Mouse (Mus musculus): ENCODE results near the gene Gpr35. TPM values are rescaled to one million over a fixed set of nuclear protein-coding genes. Genes with fewer than 3 reads are reported as not detected.

Gpr35 gene
- polyA plus RNA-seq, 1 experiment from 2014 or later: 4.1 TPM

GRCm38 (mm10) chr1:92907632-92908360, 42.9 kb upstream of the Gpr35 start:
- WGBS: 35% methylated on average over 20 of the region's 20 CpGs
- peak overlapping the region; percentile 81 for H3K4me2 ChIP-seq (replicated peaks; ENCODE audit: low read depth)

GRCm38 (mm10) chr1:92908664-92909063, 42.0 kb upstream of the Gpr35 start:
- no peak overlapping the region for H3K27ac ChIP-seq (replicated peaks)
- H3K36me3 ChIP-seq (ENCODE audit: control insufficient read depth, insufficient read depth, low read length): no peaks in the 10 kb centered on the region
- H3K9me3 ChIP-seq (ENCODE audit: control insufficient read depth, low read length): no peaks in the 10 kb centered on the region
- H3K4me3 ChIP-seq (ENCODE audit: low read depth, low read length): no peak overlapping the region
- no peak for ATAC-seq (ENCODE audit: low FRiP score, low TSS enrichment)
- H3K4me2 ChIP-seq (replicated peaks; ENCODE audit: low read depth): no peak overlapping the region
- WGBS: 96% methylated on average over 3 of the region's 3 CpGs
- DNase-seq (ENCODE audit: low spot score): no peak
- peaks cover 12% of the 10 kb centered on the region for H3K4me1 ChIP-seq (replicated peaks; ENCODE audit: control insufficient read depth, insufficient read depth)
- H3K9ac ChIP-seq (ENCODE audit: low read length): no peak overlapping the region
- H3K27me3 ChIP-seq (ENCODE audit: control insufficient read depth, insufficient read depth, low read length): no peaks in the 10 kb centered on the region
- TF ChIP-seq EP300 (optimal IDR thresholded peaks at IDR 0.05): no peak
- no peak for TF ChIP-seq CTCF (IDR thresholded peaks at IDR 0.05; ENCODE audit: low read depth)

More at GRCm38 (mm10) chr1:92907632-92908360, 42.9 kb upstream of the Gpr35 start:
- TF ChIP-seq CTCF (IDR thresholded peaks at IDR 0.05; ENCODE audit: low read depth) (no peak), EP300 (optimal IDR thresholded peaks at IDR 0.05) (no peak)
- no peaks in the 10 kb centered on the region for H3K27me3 ChIP-seq (ENCODE audit: control insufficient read depth, insufficient read depth, low read length)
- no peaks in the 10 kb centered on the region for H3K9me3 ChIP-seq (ENCODE audit: control insufficient read depth, low read length)
- H3K27ac ChIP-seq (replicated peaks): peak overlapping the region; percentile 94
- H3K9ac ChIP-seq (ENCODE audit: low read length): peak overlapping the region; percentile 78; the same call in 1 of the 2 replicates
- H3K4me1 ChIP-seq (replicated peaks; ENCODE audit: control insufficient read depth, insufficient read depth): peaks cover 15% of the 10 kb centered on the region
- DNase-seq (ENCODE audit: low spot score) (no peak), ATAC-seq (ENCODE audit: low FRiP score, low TSS enrichment) (no peak)
- H3K36me3 ChIP-seq (ENCODE audit: control insufficient read depth, insufficient read depth, low read length): no peaks in the 10 kb centered on the region
- H3K4me3 ChIP-seq (ENCODE audit: low read depth, low read length): peak overlapping the region; percentile 84

GRCm38 (mm10) chr1:92909068-92909467, 41.6 kb upstream of the Gpr35 start:
- no peak overlapping the region for H3K4me3 ChIP-seq (ENCODE audit: low read depth, low read length)
- no peaks in the 10 kb centered on the region for H3K27me3 ChIP-seq (ENCODE audit: control insufficient read depth, insufficient read depth, low read length)
- no peak overlapping the region for H3K9ac ChIP-seq (ENCODE audit: low read length)
- H3K4me2 ChIP-seq (replicated peaks; ENCODE audit: low read depth): no peak overlapping the region
- no peaks in the 10 kb centered on the region for H3K9me3 ChIP-seq (ENCODE audit: control insufficient read depth, low read length)
- DNase-seq (ENCODE audit: low spot score) (no peak), ATAC-seq (ENCODE audit: low FRiP score, low TSS enrichment) (no peak)
- 68% methylated on average over 4 of the region's 4 CpGs for WGBS
- no peaks in the 10 kb centered on the region for H3K36me3 ChIP-seq (ENCODE audit: control insufficient read depth, insufficient read depth, low read length)
- peaks cover 12% of the 10 kb centered on the region for H3K4me1 ChIP-seq (replicated peaks; ENCODE audit: control insufficient read depth, insufficient read depth)
- no peak overlapping the region for H3K27ac ChIP-seq (replicated peaks)
- TF ChIP-seq EP300 (optimal IDR thresholded peaks at IDR 0.05) (no peak), CTCF (IDR thresholded peaks at IDR 0.05; ENCODE audit: low read depth) (peak; percentile 60)

GRCm38 (mm10) chr1:92910239-92910885, 40.3 kb upstream of the Gpr35 start, which contains the start of gene Rnpepl1:
Gene Rnpepl1 (plus strand): TSS chr1:92910783.
- H3K27me3 ChIP-seq (ENCODE audit: control insufficient read depth, insufficient read depth, low read length): no peaks in the 10 kb centered on the region
- peak within 1 kb of the TSS; percentile 83 for H3K4me3 ChIP-seq (ENCODE audit: low read depth, low read length)
- peak; percentile 85 for DNase-seq (ENCODE audit: low spot score)
- H3K4me2 ChIP-seq (replicated peaks; ENCODE audit: low read depth): peak within 1 kb of the TSS; percentile 95
- WGBS: under 1% methylated on average over 43 of the region's 57 CpGs
- H3K9ac ChIP-seq (ENCODE audit: low read length): peak within 1 kb of the TSS; percentile 94
- no peaks in the 10 kb centered on the region for H3K9me3 ChIP-seq (ENCODE audit: control insufficient read depth, low read length)
- H3K27ac ChIP-seq (replicated peaks): peak within 1 kb of the TSS; percentile 98
- peaks cover 3% of the 10 kb centered on the region; the same call in 1 of the 2 replicates for H3K36me3 ChIP-seq (ENCODE audit: control insufficient read depth, insufficient read depth, low read length)
- ATAC-seq (ENCODE audit: low FRiP score, low TSS enrichment): peak; percentile 71
- TF ChIP-seq EP300 (optimal IDR thresholded peaks at IDR 0.05) (no peak), CTCF (IDR thresholded peaks at IDR 0.05; ENCODE audit: low read depth) (peak; percentile 74)
- H3K4me1 ChIP-seq (replicated peaks; ENCODE audit: control insufficient read depth, insufficient read depth): peaks cover 12% of the 10 kb centered on the region

GRCm38 (mm10) chr1:92910925-92911720, 39.5 kb upstream of the Gpr35 start:
- H3K4me1 ChIP-seq (replicated peaks; ENCODE audit: control insufficient read depth, insufficient read depth): peaks cover 12% of the 10 kb centered on the region
- no peaks in the 10 kb centered on the region for H3K27me3 ChIP-seq (ENCODE audit: control insufficient read depth, insufficient read depth, low read length)
- ATAC-seq (ENCODE audit: low FRiP score, low TSS enrichment) (peak; percentile 48), DNase-seq (ENCODE audit: low spot score) (peak; percentile 70)
- peak overlapping the region; percentile 83 for H3K4me3 ChIP-seq (ENCODE audit: low read depth, low read length)
- TF ChIP-seq CTCF (IDR thresholded peaks at IDR 0.05; ENCODE audit: low read depth): no peak; the same call in 1 of the 2 replicates
- TF ChIP-seq EP300 (optimal IDR thresholded peaks at IDR 0.05): no peak
- H3K4me2 ChIP-seq (replicated peaks; ENCODE audit: low read depth): peak overlapping the region; percentile 95
- under 1% methylated on average over 52 of the region's 85 CpGs for WGBS
- no peaks in the 10 kb centered on the region for H3K9me3 ChIP-seq (ENCODE audit: control insufficient read depth, low read length)
- peak overlapping the region; percentile 94 for H3K9ac ChIP-seq (ENCODE audit: low read length)
- peak overlapping the region; percentile 98 for H3K27ac ChIP-seq (replicated peaks)
- peaks cover 8% of the 10 kb centered on the region for H3K36me3 ChIP-seq (ENCODE audit: control insufficient read depth, insufficient read depth, low read length)
